Mouse (Mus musculus): ENCODE data around the gene Eif6.

The Eif6 gene

GRCm38 (mm10) chr2:155792899-155793298, 33.8 kb downstream of the Eif6 start:
- DNase-seq (ENCODE audit: low read depth, low spot score) = no peak

GRCm38 (mm10) chr2:155787949-155788931, 38.5 kb downstream of the Eif6 start:
- no peak for DNase-seq (ENCODE audit: low read depth, low spot score)

DNA sequence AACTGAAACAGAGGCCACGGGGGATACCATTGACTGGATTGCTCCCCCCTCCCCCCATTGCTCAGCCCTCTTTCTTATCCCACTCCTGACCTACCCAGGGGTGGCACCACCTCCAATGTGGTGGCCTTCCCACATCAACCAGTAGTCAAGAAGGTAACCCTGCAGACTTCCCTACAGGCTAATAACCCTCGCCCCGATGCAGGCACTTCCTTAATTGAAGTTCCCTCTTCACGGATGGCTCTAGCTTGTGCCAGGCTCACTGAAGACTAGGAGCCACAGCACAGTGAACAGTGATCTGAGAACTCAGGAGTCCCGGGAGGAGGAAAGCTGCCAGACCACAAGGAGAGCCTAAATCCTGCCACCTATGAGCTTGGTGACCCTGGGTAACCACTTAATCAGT, 39.8 kb downstream of the Eif6 start:
- DNase-seq (ENCODE audit: low read depth, low spot score) = no peak

DNA sequence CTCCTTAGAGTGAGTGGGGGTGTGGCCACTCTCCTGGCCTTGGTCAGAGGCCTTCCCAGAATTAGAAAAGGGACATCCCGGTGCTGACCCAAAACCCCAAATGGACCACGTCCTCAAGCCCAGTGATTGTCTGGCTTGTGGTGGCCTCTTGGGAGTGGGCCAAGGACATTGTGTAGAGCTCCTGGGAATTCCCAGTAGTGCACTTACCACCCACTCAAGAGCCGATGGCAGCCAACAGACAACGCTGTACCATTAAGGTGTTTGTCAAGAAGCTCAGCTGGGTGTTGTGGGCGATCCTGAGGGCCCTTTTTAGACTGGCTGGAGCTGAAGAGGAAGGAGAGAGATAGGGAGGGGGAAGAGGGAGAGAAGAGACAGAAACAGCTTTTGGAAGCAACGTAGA, 42.2 kb downstream of the Eif6 start:
- no peak for DNase-seq (ENCODE audit: low read depth, low spot score)

- no peak for DNase-seq (ENCODE audit: low read depth, low spot score)
Observed at GRCm38 (mm10) chr2:155779506-155779905, 47.2 kb downstream of the Eif6 start.

DNA sequence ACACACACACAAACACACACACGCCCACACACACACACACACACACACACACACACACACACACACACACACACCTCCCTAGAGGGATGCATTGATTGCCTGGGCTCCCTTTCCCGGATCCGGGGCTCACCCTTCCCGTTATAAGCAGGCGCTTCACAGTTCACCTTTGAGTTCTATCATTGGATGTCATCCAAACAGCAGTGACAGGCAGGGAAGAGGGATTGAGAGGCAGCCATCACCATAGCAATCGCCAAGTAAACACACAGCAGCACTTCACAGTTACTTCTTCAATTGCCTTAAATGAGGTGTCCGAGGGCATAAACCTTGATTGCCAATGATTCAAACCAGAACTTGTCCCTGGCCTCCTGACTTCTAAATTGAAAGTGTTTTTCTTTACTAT, 47.7 kb downstream of the Eif6 start:
- no peak for DNase-seq (ENCODE audit: low read depth, low spot score)

DNA sequence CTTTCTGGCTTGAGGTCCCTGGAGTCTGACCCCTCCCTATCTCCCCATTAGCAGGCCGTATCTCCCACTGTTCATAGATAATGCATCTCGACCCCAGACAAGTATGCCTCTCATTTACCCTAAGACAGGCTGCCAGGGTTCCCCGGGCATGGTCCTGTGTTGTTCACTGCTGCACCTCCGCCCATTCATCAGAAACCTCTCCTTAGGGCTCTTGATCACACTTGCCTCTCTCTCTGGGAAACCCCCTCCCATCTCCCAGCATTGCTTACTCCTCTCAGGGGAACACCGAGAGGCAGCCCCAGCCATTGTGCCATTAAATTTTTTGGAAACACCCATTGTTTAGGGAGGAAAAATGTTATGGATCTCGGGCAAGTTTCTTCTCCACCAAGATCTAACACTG, 48.7 kb downstream of the Eif6 start:
- no peak for DNase-seq (ENCODE audit: low read depth, low spot score)

- DNase-seq (ENCODE audit: low read depth, low spot score) = no peak
Observed at GRCm38 (mm10) chr2:155777688-155777985, 49.1 kb downstream of the Eif6 start.

- no peak for DNase-seq (ENCODE audit: low read depth, low spot score)
Observed at GRCm38 (mm10) chr2:155776824-155777687, 49.7 kb downstream of the Eif6 start.

DNA sequence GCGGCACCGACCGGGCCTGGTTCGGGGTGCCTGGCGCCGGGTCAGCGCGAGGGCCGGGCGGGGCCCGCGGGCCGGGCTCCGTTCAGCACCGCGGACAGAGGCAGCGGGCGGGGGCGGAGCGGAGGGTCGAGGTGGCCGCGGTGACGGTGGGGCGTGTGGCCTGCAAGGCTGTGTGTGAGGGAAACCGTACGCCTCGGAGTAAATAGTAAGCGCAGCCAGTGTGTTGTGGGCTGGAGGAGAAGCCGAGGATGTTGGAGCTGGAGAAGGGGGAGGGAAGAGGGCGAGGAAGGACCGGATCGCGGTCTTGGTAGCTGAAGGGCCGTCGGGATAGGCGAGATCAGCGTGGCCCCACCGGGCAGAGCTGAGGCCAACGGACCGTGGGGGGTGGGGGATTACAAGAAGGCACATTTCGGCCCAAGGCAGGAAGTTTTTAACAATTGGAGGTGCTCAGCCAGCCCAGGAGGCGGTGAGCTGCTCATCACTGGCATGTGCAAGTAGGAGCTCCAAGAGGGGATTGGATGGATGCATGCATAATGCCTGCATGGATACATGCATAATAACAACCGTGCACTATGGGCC, 51.0 kb downstream of the Eif6 start:
- no peak for DNase-seq (ENCODE audit: low read depth, low spot score)

DNA sequence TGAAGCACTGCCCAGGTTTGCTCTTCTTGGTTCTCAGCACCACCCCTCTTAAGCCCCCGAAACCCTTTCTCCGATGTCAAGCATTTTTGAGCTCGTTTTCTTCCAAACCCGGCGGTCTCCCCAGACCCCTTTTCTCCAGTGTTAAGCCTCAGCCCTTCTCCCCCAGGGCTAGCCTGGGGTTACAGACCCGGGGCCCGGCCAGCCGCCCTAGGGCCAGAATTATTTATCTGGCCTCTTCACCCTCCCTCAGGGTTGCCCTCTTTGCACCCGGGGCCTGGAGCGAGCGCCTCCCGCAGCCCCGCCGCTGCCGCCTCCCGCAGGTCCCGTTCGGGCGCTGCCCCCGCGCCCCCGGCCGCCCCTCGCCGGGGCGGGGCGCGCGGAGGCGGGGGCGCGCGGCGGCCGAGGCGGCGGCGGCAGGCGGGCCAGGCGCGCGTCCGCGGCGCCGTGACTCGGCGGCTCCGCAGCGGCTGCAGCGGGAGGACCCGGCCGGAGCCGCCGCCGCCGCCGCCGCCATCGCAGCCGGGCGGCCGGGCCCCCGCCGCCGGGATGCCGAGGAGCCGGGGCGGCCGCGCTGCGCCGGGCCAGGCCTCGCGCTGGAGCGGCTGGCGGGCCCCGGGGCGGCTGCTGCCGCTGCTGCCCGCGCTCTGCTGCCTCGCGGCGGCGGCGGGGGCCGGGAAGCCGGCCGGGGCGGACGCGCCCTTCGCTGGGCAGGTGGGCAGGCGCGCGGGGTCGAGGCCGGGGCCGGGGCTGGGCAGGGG, 51.6 kb downstream of the Eif6 start, which contains the start of gene Mmp24:
TSS of gene Mmp24 (plus strand) at position 416 of the 758 bp plus-strand sequence.
- no peak for DNase-seq (ENCODE audit: low read depth, low spot score)

DNA sequence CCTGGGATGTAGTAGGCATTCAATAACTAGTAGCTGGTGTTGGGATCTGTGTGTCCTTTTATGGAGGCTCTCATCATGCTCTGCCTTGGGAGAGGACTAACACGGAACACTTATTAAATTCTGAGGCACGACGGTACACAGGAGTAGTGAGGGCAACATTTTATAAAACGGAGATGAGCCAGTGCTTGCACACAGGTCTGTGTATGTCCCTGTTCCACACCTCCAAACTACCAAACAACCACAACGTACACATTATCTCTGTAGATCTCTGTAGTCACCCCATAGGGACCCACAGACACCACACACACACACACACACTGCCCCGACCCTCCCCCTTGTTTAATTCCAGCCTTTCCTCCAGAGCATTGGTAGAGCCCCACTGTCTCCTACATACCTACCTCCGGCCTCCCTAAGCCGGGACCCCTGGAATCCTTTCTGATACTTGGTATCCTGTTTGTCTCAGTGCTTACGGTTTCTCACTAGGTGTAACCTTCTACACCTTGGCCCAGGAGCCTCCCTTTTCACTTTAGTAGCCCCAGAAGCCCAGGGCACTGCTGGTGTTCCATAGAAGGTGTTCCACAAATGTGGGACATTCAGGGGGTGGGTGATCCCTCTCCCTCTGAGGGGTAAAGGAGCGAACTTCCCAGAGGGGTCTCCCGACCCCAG, 52.3 kb downstream of the Eif6 start:
- no peak for DNase-seq (ENCODE audit: low read depth, low spot score)

DNA sequence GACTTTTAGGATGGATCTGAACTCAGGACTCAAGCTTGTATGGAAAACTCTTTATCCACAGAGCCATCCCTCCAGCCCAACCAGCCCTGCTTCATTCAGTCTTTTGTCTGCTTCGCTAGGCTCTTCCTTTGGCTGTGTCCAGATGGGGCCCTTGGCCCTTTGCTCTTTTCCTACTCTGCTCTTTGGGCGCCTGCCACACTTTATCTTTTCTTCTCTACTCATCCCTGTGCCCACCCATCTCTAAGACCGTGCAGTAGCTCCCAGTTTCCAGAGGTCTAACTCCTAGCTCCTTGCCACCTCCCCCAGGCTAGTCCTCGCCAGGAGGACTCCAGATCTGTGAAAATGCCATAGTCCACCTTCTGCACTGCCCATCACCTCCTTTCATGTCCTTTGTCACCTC, 53.1 kb downstream of the Eif6 start:
- DNase-seq (ENCODE audit: low read depth, low spot score) = no peak
